Mouse (Mus musculus): ENCODE measurements around the gene Chd9. TPM values are rescaled to one million over a fixed set of nuclear protein-coding genes. Genes with fewer than 3 reads are reported as not detected.

Chd9 gene
- polyA plus RNA-seq, 1 experiment from 2014 or later = 81.4 TPM

DNA sequence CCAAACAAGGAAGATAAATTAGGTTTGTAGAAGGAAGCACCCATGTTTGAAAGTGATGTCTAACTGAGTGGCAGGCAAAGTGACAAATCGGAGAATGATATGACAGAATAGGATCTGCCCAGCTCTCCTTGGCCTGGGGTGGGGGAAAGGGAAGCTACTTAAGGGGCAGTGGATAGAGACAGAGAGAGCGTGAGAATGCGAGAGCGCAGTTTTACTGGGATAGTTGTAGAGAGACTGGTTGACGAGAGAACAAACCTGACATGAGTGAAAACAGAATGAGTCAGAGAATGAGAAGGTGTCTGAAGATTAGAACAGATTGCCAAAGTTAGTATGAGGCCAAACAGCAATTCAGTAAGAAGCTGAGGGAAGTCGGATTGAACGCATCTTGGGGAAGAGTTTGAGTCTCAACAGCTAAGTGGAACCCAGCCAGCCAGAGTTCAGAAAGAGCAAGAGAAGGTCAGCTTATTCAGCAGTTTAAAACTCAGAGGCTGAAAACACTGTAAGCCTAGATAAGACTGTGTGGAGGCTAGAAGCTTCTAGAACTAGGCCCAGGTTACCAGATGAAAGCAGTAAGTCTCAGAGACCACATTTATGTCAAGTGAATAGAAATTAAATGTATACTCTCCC lies 231.8 kb downstream of the Chd9 start:
- Histone ChIP-seq H3K27me3 (replicated peaks) (no peaks in the 10 kb centered on the region), H3K9ac (no peak overlapping the region), H3K9me3 (no peaks in the 10 kb centered on the region), H3K4me3 (no peak overlapping the region), H3K4me2 (replicated peaks) (no peak overlapping the region), H3K36me3 (peaks cover 18% of the 10 kb centered on the region), H3K4me1 (no peaks in the 10 kb centered on the region), H3K27ac (no peak overlapping the region)
- WGBS = 92% methylated on average over 7 of the region's 7 CpGs
- no peak for ATAC-seq (ENCODE audit: low FRiP score, low read depth)

DNA sequence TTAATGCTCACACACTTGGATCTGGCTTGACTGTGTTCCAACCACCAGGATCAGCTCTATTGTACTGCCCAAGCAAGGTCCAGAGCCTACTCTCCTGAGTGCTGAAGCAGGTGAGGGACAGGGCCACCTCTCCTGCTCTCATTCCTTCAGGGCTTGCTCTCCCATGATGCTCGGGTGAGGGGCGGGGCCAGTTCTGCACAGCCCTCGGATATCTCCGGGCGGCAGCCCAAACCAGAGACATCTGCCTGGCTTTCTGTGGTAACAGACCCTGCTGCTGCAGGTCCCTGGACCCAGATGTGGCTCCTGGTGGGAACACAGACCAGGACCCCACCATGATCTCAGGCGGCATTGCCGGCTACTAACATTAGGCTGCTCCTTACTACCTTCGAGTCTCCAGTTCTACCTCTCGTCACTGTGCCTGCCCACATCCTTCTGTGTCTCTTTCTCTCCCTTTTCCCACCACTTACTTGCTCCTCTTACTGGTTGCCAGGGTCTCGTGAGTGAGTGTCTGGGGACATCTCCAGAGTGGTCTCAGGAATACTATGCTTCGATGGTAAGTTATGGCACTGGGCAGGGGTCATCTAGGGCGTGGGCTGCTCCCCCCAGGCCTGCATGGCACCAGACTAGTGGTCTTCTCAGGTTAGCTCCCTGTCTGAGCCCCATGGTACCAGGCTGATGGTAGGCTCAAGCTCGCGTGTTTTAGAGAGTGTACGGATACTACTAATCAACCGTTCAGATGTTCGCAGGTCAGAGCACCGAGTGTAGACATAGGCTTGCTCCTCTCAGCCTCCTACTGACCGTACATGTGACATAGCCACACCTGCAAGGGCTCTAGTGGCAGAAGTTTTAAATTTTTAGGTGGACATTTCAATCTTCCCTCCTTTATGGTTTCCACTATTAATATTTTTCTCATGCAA lies 232.7 kb downstream of the Chd9 start:
- H3K27ac ChIP-seq = no peak overlapping the region
- no peak overlapping the region for H3K4me2 ChIP-seq (replicated peaks)
- no peaks in the 10 kb centered on the region for H3K27me3 ChIP-seq (replicated peaks)
- H3K36me3 ChIP-seq = peaks cover 14% of the 10 kb centered on the region
- WGBS = 79% methylated on average over 19 of the region's 19 CpGs
- no peak for ATAC-seq (ENCODE audit: low FRiP score, low read depth)
- no peaks in the 10 kb centered on the region for H3K9me3 ChIP-seq
- no peak overlapping the region for H3K4me3 ChIP-seq
- no peak overlapping the region for H3K9ac ChIP-seq
- no peaks in the 10 kb centered on the region for H3K4me1 ChIP-seq

DNA sequence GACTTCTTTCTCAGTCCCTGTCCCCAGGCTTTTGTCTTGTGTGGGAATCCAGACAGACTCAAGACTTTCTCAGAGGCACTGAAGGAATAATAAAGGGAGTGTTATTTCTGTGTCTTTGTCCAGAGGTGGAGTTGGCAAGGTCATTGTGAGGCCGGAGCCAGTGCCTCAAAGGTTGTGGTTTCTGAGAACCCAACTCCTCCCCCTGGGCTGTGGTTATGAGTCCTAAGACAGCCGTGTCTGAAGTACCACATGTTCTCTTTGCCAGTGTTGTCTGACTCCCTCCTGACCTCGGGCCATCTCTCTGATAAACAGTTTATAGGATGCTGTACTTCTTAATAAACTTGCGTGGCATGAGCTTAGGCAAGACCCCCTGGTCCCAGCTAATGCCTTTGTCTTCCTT lies 237.0 kb downstream of the Chd9 start:
- H3K4me2 ChIP-seq (replicated peaks) = no peak overlapping the region
- ATAC-seq (ENCODE audit: low FRiP score, low read depth) = no peak
- 72% methylated on average over 4 of the region's 4 CpGs for WGBS
- H3K27me3 ChIP-seq (replicated peaks) = no peaks in the 10 kb centered on the region
- H3K9me3 ChIP-seq = no peaks in the 10 kb centered on the region
- no peak overlapping the region for H3K4me3 ChIP-seq
- H3K9ac ChIP-seq = no peak overlapping the region
- no peak overlapping the region for H3K27ac ChIP-seq
- no peaks in the 10 kb centered on the region for H3K4me1 ChIP-seq
- no peaks in the 10 kb centered on the region for H3K36me3 ChIP-seq

DNA sequence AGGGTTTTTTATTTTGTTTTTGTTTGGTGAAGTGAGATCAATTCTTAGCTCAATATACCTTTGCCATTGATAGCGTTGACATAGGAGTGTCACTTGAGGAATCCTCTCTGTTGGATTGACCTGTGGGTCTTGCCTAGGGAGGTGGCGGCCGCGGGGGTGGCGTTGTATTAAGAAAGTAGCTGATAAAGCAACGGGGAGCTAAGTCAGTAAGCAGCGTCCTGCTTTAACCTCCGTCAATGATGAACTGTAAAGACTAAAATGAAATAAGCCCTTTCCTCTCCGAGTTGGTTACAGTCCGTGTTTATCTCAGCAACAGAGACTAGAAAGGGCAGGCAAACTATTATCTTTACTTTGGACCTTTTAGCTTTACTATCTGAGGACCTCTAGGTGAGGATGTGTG lies 241.3 kb downstream of the Chd9 start:
- H3K36me3 ChIP-seq = no peaks in the 10 kb centered on the region
- no peaks in the 10 kb centered on the region for H3K9me3 ChIP-seq
- no peak overlapping the region for H3K27ac ChIP-seq
- no peaks in the 10 kb centered on the region for H3K27me3 ChIP-seq (replicated peaks)
- H3K4me3 ChIP-seq = peak overlapping the region; percentile 78
- no peak overlapping the region for H3K9ac ChIP-seq
- ATAC-seq (ENCODE audit: low FRiP score, low read depth) = 0 out of 2 replicates have a peak, but pooled peaks have one; percentile 11
- 18% methylated on average over 10 of the region's 10 CpGs for WGBS
- peak overlapping the region; percentile 70 for H3K4me2 ChIP-seq (replicated peaks)
- H3K4me1 ChIP-seq = peaks cover 14% of the 10 kb centered on the region

DNA sequence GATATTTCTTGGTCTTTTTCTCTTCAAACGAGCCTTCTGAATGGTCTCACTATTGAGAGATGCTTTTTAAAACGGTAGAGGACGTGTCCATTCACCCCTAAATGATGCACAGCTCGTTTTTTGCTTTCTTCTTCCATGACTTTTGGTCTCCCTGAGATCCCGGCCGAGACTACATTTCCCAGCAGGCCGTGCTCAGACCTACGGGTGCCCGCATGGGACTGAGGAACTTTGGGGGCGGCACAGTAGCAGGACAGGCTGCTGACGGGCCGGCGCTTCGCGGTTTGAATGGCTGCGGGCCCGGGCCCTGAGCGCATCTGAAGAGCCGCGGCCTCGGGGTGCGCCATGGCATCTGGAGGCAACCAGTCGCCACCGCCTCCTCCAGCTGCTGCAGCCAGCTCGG lies 241.7 kb downstream of the Chd9 start, which contains the start of gene Rbl2:
Rbl2 (plus strand) TSS at position 224 of the 400 bp plus-strand sequence.
- Histone ChIP-seq H3K36me3 (no peaks in the 10 kb centered on the region), H3K4me2 (replicated peaks) (peak within 1 kb of the TSS; percentile 70), H3K27ac (peak within 1 kb of the TSS; percentile 58), H3K9me3 (no peaks in the 10 kb centered on the region), H3K9ac (peak within 1 kb of the TSS; percentile 75), H3K4me3 (peak within 1 kb of the TSS; percentile 78), H3K27me3 (replicated peaks) (no peaks in the 10 kb centered on the region), H3K4me1 (peaks cover 14% of the 10 kb centered on the region)
- ATAC-seq (ENCODE audit: low FRiP score, low read depth) = peak; percentile 96
- under 1% methylated on average over 25 of the region's 25 CpGs for WGBS

DNA sequence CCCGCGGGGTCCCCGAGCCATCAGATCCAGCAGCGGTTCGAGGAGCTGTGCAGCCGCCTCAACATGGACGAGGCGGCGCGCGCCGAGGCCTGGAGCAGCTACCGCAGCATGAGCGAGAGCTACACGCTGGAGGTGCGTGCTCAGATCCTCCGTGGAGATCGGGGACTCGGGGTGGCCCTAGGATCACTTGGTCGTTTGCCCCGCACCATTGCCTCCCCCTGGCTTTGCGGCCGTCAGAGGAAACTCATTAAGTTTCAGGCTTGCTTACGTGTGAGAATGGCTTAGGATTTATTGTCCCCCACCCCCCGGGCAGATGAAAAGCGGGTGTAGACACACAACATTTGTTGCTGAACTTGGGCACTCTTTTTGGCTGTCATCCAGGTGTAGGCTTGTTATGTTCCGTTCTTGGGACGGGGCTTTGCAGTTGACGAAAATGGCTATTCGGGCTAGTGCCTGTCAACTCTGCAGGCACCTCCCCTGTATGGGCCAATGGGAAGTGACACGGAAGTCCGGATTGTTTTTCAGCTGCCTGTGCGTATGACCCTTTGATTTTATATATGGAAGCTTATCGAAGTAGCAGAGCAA lies 242.2 kb downstream of the Chd9 start:
- H3K9ac ChIP-seq = peak overlapping the region; percentile 75
- peak; percentile 81 for ATAC-seq (ENCODE audit: low FRiP score, low read depth)
- WGBS = under 1% methylated on average over 34 of the region's 34 CpGs
- no peaks in the 10 kb centered on the region for H3K27me3 ChIP-seq (replicated peaks)
- H3K27ac ChIP-seq = peak overlapping the region; percentile 58
- H3K36me3 ChIP-seq = no peaks in the 10 kb centered on the region
- peak overlapping the region; percentile 70 for H3K4me2 ChIP-seq (replicated peaks)
- peak overlapping the region; percentile 78 for H3K4me3 ChIP-seq
- H3K4me1 ChIP-seq = peaks cover 14% of the 10 kb centered on the region
- no peaks in the 10 kb centered on the region for H3K9me3 ChIP-seq

DNA sequence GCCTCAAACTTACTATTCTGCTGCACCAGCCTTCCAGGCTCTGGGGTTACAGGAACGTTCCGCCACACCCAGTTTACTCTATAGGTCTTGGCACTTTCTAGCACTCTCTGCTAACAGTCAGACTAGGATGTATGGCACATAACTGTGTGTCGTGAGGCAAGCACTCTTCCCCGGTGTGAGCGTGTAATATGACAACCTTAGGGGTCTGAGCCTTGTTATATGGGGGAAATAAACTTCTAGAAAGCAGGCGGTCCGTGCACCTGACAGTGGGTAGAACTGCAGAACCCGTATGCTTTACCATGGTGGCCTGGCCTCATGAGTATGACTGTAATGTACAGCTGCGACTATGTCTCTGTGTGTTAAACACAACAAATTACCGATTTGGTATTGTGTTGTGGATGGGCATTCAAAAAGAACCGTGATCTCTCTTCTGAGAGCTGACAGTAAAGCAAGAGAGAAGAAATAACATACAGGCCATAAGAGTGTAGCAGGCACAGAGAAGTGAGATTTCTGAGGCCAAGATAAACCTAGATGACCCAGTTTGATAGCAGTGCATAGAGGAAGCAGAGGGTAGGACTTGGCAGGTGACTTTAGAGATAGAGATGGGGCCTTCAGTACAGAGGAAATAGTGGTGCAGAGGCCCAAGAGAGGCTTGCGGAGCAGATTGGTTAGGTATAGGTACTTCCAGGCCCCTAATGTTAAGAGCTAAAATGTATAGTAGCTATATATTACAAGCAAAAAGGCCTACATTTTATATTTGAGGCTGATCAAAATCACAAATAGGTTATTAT lies 249.1 kb downstream of the Chd9 start:
- 91% methylated on average over 12 of the region's 12 CpGs for WGBS
- no peak for ATAC-seq (ENCODE audit: low FRiP score, low read depth)

DNA sequence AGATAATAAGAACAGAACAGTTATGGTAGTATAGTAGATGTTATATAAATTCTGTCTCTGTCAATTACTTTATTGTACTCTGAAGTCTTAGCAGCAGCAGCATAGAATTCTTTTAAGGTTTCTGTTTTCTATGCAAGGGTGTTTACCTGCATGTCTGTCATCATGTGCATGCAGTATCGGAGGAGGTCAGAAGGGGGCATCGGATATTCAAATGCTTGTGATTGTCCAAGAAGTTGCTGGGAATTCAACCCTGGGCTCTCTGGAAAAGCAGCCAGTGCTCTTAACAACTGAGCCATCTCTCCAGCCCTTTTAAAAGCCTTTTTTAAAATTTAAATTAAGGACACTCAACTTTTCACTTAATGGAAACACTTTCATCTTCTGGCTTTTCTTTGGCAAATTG lies 251.5 kb downstream of the Chd9 start:
- Histone ChIP-seq H3K4me1 (no peaks in the 10 kb centered on the region), H3K27me3 (replicated peaks) (no peaks in the 10 kb centered on the region), H3K4me3 (no peak overlapping the region), H3K4me2 (replicated peaks) (no peak overlapping the region), H3K9me3 (no peaks in the 10 kb centered on the region), H3K27ac (no peak overlapping the region), H3K36me3 (peaks cover 25% of the 10 kb centered on the region), H3K9ac (no peak overlapping the region)
- 95% methylated on average over 2 of the region's 2 CpGs for WGBS
- ATAC-seq (ENCODE audit: low FRiP score, low read depth) = no peak

More for the DNA sequence above, 249.1 kb downstream of the Chd9 start:
- H3K27ac ChIP-seq = no peak overlapping the region
- H3K36me3 ChIP-seq = peaks cover 25% of the 10 kb centered on the region
- no peaks in the 10 kb centered on the region for H3K9me3 ChIP-seq
- H3K4me1 ChIP-seq = no peaks in the 10 kb centered on the region
- H3K4me2 ChIP-seq (replicated peaks) = no peak overlapping the region
- no peak overlapping the region for H3K4me3 ChIP-seq
- no peaks in the 10 kb centered on the region for H3K27me3 ChIP-seq (replicated peaks)
- H3K9ac ChIP-seq = no peak overlapping the region

DNA sequence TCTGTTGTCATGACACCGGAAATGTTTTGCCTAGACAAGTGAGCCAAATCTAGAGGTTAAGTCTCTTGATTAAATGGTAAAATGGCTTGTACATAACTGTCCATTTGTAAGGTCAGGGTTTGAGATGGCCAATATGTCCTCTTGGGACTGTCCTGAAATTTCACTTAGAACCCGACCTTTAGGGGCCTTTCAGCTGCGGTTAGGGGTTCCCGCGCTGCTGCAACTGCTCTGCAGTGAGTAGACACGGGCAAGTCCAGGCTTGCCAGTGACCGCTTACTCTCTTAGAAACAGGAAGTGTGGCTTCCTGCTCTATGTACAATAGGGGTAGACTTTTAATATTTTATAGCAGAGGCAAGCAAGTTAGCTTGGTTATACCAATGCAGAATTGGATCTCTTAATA lies 253.8 kb downstream of the Chd9 start:
- ATAC-seq (ENCODE audit: low FRiP score, low read depth) = no peak
- no peaks in the 10 kb centered on the region for H3K27me3 ChIP-seq (replicated peaks)
- H3K9me3 ChIP-seq = no peaks in the 10 kb centered on the region
- H3K9ac ChIP-seq = no peak overlapping the region
- H3K4me1 ChIP-seq = no peaks in the 10 kb centered on the region
- H3K4me2 ChIP-seq (replicated peaks) = no peak overlapping the region
- no peak overlapping the region for H3K27ac ChIP-seq
- H3K4me3 ChIP-seq = no peak overlapping the region
- 92% methylated on average over 7 of the region's 7 CpGs for WGBS
- H3K36me3 ChIP-seq = peaks cover 35% of the 10 kb centered on the region

DNA sequence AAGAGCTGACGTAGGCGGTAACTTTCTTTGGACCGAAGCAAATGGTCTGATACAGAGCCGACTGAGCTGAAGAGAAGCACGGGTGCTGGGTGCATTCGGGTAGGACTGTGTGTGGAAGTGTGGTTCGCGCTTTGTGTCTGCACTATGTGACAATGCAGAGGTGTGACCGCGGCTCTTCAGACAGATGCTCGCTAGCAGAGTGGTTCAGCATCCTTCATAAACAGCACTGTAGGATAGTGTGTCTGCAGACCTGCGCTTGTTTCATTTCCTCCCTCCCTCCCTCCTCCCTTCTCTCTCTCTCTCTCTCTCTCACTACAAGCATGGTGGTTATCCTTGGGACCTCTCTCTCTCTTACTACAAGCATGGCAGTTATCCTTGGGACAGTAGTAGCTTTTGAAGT lies 254.3 kb downstream of the Chd9 start:
- ATAC-seq (ENCODE audit: low FRiP score, low read depth) = no peak
- Histone ChIP-seq H3K27me3 (replicated peaks) (no peaks in the 10 kb centered on the region), H3K4me3 (no peak overlapping the region), H3K4me2 (replicated peaks) (no peak overlapping the region), H3K9me3 (no peaks in the 10 kb centered on the region), H3K36me3 (peaks cover 33% of the 10 kb centered on the region), H3K27ac (no peak overlapping the region), H3K4me1 (no peaks in the 10 kb centered on the region), H3K9ac (no peak overlapping the region)
- 92% methylated on average over 12 of the region's 12 CpGs for WGBS

DNA sequence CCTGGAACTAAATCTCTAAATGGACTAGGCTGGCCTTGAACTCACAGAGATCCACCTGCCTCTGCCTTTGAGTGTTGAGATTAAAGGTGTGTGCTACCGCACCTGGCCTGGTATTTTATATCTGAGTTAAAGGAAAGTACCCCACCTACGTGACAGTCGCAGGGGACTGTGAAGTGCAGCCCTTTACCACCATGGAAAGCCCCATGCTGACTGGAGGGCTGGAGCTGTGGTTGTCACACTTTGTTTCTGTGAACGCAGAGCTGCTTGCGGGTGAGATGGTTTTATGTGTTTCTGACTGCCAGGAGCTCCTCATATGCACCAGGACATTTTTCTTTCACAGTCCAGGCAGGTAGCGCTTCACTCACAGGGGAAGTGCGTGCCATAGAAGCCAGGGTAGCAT lies 260.3 kb downstream of the Chd9 start:
- Histone ChIP-seq H3K36me3 (peaks cover 36% of the 10 kb centered on the region), H3K9ac (no peak overlapping the region), H3K27ac (no peak overlapping the region), H3K4me2 (replicated peaks) (no peak overlapping the region), H3K9me3 (no peaks in the 10 kb centered on the region), H3K27me3 (replicated peaks) (no peaks in the 10 kb centered on the region), H3K4me3 (no peak overlapping the region), H3K4me1 (no peaks in the 10 kb centered on the region)
- 94% methylated on average over 7 of the region's 7 CpGs for WGBS
- no peak for ATAC-seq (ENCODE audit: low FRiP score, low read depth)

DNA sequence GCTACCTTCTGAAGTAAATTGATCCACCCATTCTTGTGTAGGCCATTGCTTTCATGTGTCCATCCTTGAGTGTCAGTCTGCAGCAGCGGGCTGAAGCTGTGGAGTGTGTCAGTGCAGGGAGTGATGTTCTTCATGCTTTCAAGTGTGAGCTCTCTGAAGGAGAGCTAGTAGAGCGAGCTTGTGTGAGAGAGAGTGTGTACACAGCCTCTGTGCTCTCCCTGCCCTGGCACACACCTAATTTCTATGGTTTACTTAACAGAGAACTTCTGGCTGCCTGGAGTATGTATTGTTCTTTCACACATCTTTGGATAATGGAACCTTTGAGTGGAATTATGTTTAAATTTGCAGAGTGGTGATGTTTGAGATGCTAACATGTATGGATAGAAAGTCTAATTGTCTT lies 261.4 kb downstream of the Chd9 start:
- Histone ChIP-seq H3K27ac (no peak overlapping the region), H3K4me3 (no peak overlapping the region), H3K9me3 (no peaks in the 10 kb centered on the region), H3K9ac (no peak overlapping the region), H3K4me1 (no peaks in the 10 kb centered on the region), H3K4me2 (replicated peaks) (no peak overlapping the region), H3K36me3 (peaks cover 36% of the 10 kb centered on the region), H3K27me3 (replicated peaks) (no peaks in the 10 kb centered on the region)
- ATAC-seq (ENCODE audit: low FRiP score, low read depth) = no peak
- WGBS = 91% methylated on average over 2 of the region's 2 CpGs

Data from neural tube, embryonic 12.5 days (tissue).